Mouse (Mus musculus): ENCODE measurements around the gene Gm12184.
"Not testable (repeated sequence)": the region's sequence is repeated elsewhere in the genome, so short reads cannot be mapped to it uniquely, and the experiment has no call there.

Gm12184 gene

DNA sequence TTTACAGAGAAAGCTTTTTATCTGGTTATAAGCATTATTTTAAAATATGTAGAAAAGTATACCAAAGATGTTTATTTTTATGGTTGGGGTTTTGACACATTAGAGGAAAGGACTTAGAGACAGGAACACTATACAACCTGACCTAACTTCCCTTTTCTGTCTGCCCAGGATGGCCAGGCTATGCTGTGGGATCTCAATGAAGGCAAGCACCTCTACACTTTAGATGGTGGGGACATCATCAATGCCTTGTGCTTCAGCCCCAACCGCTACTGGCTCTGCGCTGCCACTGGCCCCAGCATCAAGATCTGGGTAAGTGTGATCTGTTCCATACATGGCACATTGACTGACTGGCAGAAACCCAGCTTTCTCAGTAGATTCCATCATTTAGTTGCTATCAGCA is 22.5 kb downstream of the Gm12184 start:
- DNase-seq (ENCODE audit: extremely low read depth, low read depth, low spot score): no peak

DNA sequence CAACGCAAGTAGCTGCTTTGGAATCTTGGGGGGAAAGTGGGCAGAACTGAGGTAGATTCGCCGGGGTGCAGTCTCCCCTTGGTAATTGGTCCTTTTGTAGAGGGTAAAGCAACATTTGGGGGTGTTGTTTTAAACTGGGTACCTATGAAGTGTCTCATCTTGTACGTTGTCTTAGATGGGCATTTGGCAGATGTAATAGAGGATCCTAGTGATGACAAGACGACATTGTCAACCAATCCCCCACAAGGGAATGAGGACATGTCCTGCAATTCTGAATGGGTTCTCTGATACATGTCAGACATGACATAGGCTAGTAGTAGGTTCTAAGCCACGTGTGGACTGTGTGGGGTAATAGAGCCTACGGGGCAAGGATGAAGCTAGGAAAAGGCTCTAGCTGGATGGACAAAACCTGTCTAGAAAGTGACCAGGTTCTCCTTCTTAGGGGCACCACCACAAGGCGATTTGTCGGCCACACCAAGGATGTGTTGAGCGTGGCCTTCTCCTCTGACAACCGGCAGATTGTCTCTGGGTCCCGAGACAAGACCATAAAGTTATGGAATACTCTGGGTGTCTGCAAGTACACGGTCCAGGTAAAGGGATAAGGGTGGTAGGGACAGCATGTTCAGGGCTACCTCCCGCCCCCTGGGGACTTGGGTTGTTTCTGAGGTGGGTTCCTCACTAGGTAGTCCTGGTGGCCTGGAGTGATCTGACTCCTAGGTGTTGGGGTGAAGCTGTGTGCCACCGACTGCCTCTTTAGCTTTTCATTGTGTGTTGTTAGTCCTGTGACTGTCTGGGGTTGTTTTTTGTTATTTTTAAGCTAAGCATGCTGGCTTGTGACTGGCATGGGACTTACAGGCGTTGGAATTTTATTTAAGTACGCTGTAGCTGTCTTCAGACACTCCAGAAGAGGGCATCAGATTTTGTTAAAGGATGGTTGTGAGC is 24.4 kb downstream of the Gm12184 start:
- no peak for DNase-seq (ENCODE audit: extremely low read depth, low read depth, low spot score)

DNA sequence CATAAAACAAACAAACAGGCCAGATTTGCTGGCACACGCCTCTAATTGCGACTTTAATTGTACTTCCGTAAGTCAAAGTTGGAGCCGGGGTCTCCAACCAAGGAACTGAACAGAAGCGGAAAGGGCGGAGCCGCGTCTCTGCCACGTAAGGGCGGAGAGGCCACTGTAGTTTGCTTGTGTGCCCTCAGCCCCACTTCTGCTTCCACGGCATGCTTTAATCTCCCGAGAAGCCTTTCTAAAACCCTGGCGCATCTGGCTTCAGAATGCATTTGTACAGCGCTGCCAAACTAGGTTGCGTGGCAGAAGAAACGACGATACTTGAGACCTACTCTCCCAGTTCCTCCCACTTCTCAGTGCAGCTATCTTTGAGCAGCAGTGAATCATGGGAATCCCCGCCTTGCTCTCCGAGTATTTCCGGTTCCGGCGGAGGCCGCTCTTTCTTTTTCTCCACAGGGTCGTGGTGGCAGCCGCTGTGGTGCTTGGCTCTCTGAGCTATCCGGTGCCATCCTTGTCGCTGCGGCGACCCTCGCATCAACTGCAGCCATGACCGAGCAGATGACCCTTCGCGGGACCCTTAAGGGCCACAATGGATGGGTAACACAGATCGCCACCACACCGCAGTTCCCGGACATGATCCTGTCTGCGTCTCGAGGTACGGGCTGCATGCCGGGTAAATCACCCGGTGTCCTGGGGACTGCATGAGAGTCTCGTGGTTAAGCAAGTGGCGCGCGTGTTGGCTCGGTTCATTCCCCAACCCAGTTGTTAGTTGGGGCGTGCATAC is 26.3 kb downstream of the Gm12184 start, which contains the start of gene Rack1:
Gene Rack1, plus strand, starts transcription at position 412 of the 781 bp plus-strand sequence.
- DNase-seq (ENCODE audit: extremely low read depth, low read depth, low spot score): no peak

DNA sequence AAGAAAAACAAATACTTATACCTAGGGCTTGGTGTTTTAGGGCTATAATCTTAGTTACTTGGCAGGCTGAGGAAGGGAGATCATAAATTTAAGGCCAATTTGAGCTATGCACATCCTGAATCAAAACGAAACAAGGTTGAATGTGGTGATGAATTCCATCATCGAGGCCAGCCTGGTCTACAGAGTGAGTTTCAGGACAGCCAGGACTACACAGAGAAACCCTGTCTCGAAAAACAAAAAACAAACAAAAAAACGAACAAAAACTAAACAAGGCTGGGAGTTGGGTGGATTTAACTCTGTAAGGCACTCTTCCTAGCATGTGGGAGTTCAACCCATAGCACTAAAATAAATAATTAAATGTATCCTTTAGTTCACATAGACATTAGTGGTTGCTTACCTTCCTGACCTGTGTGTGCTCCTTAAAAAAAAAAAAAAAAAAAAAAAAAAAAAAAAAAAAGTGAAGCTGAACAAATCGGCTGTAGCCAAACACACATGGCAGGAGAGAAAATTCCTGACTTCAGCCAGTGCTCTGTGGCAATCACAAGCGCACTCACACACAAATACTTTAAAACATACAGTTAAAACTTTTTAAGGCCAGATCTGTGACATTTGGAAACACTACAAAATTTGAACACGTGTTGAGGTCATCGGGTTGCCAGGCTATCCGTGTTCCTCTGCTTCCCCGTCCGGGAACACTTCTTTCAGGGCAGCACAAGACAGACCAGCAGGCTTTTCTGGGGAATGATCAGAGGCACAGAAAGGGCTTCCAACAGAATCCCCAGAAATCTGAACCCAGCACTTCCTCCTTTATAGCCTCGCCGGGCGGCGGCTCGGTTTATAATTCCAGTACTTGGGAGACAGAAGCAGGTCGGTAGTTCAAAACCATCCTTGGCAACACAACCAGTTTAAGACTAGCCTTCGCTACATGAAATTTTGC is 27.2 kb downstream of the Gm12184 start:
- DNase-seq (ENCODE audit: extremely low read depth, low read depth, low spot score): no peak

DNA sequence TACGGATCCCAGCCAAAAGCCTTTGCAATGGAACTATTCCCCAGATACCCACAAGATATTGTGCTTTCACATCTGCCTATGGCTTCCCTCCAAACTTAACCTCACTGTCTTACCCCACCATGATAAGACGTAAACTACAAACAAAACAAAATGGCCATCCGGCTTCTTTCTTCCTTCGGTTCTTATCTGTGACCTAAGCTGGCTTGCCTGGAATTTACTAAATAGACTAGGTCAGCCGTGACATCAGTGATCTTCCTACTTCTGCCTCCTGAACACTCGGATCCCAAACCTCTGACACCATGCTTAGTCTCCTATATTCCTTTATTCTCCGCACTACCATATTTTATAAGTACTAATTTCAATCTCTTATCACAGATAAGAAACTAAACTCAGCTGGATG is 28.1 kb downstream of the Gm12184 start:
- DNase-seq (ENCODE audit: extremely low read depth, low read depth, low spot score): no peak

DNA sequence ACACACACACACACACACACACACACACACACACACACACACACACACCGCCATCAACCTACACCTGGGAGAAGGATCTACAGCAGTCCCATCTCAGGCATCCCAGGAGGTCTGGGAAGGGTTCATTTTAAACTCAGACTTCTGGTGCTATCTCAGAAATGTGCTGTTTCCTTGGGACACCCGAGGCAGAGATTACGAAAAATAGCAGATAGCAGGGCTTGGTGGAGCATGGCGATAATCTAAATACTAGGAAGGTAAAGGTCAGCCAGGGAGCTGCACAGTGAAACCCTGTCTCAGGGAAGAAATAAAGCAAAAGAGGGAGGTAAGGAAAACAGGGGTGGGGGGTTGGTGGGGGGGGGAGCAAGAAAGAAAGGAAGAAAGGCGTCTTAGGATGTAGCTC is 29.2 kb downstream of the Gm12184 start:
- no peak for DNase-seq (ENCODE audit: extremely low read depth, low read depth, low spot score)

DNA sequence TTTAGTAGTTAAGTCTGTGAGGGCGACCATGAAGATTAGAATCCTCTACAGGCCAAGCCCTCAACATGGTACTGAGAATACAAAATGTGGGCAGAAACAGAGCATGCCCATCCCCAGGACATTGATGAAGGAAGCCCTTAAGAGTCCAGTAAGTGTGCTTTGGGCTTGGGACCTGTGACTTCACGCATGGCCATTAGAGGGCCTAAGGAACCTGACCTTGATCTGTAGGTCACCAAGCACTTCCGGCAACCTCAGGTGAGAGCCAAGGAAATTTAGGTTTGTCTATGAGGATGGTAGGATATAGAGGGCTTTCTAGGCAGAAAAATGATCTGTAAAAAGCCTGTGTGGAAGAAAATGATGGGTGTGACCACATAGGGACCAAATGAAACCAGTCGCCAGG is 30.2 kb downstream of the Gm12184 start:
- no peak for DNase-seq (ENCODE audit: extremely low read depth, low read depth, low spot score)

DNA sequence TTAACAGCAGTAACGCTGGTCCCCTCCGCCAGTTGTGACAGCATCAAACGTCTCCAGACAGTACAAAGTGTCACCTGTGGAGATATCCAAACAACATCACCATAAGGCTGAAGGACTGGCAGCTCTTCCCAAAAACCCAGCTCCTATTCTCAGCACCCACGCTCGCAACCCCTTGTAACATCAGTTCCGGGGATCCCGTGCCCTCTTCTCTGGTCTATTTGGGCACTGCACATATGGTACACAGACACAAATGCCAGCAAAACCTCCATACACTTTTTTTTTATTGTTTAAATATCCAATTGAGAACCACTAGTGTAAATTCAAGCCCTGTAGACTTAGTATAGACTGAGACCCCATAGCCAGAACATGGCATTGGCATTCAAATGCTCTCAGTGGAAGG is 31.2 kb downstream of the Gm12184 start:
- no peak for DNase-seq (ENCODE audit: extremely low read depth, low read depth, low spot score)

DNA sequence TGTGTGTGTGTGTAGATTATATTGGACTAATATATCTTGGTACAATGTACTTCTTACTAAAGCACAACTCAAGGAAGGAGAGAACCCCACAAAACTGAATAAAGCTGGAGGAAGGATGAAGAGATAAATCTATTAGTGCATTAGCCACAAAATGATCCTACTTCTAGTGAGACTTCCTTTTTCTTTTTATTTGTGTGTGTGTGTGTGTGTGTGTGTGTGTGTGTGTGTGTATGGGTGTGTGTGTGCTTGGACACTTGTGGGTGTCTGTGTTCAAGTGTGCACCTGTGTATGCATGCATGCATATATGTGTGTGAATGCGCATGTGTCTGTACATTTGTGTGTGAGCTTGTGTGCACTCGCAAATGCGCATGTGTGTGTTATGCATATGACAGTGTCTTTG is 33.3 kb downstream of the Gm12184 start:
- DNase-seq (ENCODE audit: extremely low read depth, low read depth, low spot score): no peak

DNA sequence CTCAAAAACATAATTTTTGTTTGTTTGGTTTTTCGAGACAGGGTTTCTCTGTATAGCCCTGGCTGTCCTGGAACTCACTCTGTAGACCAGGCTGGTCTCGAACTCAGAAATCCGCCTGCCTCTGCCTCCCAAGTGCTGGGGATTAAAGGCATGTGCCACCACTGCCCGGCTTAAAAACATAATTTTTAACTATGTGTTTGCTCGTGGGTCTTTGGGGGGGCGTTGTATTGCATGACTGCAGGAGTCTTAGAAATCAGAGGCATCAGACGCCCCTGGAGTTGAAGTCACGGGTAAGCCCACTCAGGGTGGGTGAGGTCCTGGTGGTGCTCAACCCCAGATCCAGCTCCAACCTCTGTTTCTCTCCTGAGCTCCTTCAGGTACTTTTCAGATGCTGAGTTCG is 34.6 kb downstream of the Gm12184 start:
- not testable (repeated sequence) for DNase-seq (ENCODE audit: extremely low read depth, low read depth, low spot score)

DNA sequence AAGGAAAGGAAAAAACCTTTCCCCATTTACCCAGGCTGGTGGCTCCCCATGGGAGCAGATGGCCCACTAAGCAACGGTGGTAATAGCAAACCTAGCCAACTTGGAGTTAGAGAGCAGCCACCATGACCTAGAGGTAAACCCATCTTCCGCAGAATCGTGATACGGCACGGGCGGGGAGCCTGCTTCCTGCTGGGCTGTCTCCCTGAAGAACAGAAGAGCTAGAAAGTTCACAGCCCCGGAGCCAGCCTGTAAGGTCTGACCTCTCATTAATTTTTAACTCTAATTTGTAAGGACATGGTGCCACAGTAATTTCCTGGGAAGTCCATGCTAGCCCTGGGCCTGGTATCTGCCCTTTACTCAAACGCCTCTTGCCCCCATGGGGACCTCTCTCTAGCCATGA is 35.5 kb downstream of the Gm12184 start:
- no peak for DNase-seq (ENCODE audit: extremely low read depth, low read depth, low spot score)

DNA sequence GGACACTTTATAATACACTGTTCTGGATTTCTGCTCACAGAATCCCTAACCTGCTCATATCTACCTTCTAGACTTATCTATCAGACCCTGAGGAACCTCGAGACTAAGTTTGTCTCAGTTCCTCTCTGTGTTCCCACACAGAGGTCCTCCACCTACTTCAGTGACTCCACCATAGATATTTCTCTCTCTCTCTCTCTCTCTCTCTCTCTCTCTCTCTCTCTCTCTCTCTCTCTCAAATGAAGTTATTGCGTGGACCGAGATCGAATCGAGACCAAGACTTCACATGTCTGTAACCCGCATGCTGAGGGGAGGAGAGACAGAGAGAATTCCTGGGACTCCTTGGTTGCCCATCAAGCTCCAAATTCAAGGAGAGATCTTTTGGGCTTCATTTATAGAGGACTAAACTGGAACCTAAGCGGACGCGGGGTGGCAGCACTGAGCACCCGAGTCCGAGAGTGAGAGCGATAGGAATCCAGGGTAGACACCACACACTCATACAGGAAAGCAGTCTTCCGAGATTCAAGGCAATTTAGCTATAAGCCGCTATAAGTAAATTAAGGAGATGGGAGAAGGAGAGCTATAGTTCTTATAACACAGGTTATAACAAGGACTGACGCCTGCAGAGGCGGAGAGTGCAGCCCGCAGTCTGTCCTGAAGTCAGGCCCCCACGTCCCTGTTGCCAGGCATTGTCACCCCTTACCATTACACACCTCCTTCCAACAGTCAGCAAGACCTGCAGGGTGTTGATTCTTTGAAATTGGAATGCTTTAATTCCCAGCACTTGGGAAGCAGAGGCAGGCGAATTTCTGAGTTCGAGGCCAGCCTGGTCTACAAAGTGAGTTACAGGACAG is 36.3 kb downstream of the Gm12184 start:
- DNase-seq (ENCODE audit: extremely low read depth, low read depth, low spot score): no peak

DNA sequence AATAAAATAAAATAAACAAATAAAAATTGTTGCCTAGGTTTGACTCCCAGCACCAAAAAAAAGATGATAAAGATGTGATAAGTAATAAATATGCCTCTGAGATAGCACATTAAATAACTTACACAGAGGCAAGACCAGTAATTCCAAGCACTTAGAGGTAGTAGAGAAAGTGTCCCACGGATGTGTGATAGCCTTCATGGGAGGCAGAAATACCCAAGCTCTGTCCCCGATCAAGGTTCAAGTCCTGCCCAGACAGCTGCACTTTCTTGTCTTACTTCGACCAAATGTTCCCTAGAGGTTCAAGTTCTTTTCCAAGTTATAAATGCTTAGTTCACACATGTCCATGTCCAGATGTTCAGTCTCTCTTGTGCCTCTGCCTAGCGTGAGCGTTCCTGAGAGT is 37.2 kb downstream of the Gm12184 start:
- DNase-seq (ENCODE audit: extremely low read depth, low read depth, low spot score): no peak

DNA sequence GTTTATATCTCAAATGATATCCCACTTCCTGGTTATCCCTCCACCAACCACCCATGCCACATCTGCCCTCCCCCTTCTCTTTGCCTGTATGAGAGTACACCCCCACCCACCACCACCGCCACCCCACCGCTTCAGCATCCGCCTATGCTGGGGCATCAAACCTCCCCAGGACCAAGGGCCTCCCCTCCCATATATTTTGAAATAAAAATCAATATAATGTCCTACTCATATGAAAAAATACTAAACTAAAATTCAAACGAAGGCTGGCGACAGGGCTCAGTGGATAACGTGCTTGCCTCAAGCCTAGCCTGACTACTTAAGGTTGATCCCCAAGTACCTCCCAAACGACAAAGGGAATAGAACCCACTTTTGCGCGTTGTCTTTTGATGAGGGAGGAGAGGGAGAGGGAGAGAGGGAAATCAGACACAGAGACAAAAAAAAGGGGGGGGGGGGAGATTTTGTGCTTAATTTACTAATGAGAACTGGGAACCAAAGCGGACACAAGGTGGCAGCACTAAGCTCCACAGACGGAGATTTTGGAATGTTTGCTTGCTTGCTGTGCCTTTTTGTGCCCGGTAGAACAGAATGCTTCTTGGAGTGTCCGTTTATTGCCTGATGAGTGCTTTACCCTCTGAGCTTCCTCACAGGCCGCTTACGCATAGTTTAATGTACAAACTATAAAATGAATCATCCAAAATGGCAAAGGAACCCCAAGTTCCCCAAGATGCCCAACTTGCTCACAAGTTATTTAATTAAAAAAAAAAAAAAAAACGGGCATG is 38.0 kb downstream of the Gm12184 start:
- no peak for DNase-seq (ENCODE audit: extremely low read depth, low read depth, low spot score)

DNA sequence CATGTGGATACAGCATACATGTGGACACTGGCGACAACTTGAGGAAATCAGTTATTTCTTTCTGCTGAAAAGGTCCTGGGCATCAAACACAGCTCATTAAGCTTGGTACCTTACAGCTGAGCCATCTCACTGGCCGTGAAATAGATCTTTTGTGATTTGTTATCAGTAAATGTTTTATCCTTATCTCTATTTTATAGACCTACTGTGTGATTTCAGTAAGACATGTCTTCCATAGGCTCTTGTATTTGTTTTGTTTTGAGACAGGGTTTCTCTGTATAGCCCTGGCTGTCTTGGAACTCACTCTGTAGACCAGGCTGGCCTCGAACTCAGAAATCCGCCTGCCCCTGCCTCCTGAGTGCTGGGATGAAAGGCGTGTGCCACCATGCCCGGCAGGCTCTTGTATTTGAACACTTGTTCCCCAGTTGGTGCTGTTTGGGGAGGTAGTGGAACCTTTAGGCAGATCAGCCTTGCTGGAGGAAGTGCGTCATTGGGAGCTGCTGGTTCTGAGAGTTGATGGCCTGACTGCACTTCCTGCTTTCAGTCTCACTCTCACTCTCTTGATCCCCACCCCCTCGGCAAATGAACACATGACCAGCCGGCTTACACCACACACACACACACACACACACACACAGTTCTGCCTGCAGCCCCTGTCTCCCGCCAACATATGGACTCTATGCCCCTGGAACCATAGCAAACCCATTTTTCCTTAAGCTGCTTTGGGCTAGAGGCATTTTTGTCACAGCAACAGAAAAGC is 38.8 kb downstream of the Gm12184 start:
- DNase-seq (ENCODE audit: extremely low read depth, low read depth, low spot score): no peak

DNA sequence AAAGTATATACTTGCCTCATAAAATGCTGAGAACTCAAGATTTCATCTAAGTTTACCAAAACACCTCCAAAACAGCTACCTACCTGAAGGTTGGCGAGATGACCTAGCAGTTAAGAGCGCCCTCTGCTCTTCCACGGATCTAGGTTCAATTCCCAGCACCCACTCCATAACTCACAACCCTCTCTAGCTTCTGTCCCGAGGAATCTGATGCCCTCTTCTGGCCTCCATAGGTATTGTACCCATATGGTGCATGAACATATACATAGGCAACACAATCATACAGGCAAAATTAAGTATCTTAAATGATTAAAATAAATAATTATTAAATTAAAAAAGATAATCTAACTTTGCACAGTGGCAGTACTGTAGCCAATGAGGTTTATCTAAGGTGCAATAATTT is 44.2 kb downstream of the Gm12184 start:
- DNase-seq (ENCODE audit: extremely low read depth, low read depth, low spot score): no peak

DNA sequence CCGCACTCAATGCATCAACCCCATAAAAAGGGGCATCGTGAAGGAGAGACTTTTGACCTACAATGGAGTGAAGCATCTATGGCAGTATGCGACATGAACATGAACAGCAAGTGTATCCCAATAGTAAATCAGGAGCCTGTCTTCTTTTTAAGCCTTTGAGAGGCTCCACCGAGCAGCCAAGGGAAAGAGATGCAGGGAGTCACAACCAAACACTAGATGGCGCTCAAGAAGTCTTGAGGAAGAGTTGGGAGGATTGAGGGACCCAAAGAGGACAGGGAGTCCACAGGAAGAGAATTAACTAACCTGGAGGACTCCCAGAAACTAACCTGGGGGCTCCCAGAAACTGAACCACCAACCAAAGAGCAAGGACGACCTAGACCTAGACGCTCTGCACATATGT is 47.0 kb downstream of the Gm12184 start:
- DNase-seq (ENCODE audit: extremely low read depth, low read depth, low spot score): no peak

DNA sequence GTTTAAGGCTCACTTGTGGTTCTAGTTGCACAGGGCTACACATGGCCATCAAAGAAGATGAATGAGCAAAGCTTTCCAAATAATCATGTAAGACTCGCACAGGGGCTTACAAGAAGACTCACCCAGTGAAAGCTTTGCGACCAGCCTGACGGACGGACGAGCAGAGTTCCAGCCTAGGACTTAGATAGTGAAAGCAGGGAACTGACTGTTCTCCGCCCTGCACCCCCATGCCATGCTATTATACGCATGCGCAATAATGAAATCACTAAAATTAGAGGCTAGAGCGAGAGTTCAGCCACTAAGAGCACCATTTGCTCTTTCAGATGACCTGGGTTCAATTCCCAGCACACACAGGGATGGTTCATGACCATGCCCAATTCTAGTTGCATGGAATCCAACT is 49.2 kb downstream of the Gm12184 start:
- DNase-seq (ENCODE audit: extremely low read depth, low read depth, low spot score): no peak

DNA sequence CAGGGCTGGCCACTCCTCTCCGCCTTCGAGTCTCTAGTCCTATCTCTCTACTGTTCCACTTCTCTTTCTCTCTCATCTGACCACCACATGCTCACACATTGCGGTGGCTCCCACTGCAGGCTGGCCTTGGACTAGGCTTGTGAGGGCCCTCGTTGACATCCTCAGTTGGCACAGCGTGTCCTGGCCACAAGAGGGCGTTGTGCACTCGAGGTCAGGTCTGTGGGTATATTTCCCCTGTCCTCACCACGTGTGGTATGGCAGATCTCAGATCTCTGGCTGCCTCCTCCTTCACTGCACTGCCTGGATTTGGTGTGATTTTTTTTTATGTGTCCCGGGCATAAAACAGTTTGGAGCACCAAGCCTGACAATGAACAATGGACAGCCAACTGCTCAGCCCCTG is 49.8 kb downstream of the Gm12184 start:
- DNase-seq (ENCODE audit: extremely low read depth, low read depth, low spot score): no peak
